Mouse (Mus musculus): ENCODE measurements around the gene Defb7.

DNA sequence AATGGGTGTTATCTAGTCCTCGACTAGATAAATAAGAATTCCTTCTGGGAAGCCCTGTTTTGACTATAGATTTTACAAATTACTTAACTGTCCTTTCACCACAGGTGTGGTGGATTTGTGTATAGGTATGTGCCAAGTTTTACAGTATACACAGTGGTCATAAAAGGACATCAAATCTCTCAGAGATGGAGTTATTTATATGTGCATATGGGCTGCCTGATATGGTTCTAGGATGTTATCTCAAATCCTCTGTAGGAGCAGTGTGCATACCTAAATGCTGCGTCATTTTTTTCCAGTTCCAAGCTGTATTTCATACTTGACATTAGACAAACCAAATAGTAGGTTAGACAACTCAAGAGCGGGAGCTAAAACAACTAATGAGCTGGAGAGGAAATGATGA is 33.5 kb upstream of the Defb7 start:
- TF ChIP-seq CTCF (IDR thresholded peaks at IDR 0.05; ENCODE audit: borderline replicate concordance, extremely low read depth, insufficient read depth, insufficient read length) (no peak), POLR2A (IDR thresholded peaks at IDR 0.05; ENCODE audit: borderline replicate concordance, extremely low read depth, insufficient read depth, insufficient read length, poor library complexity, severe bottlenecking) (no peak)
